Mouse (Mus musculus) heart, postnatal 0 days (tissue): ENCODE results near the gene Sema7a. TPM values are rescaled to one million over a fixed set of nuclear protein-coding genes. Genes with fewer than 3 reads are reported as not detected.

ENCODE experiments used
- ATAC-seq: fragments of 200-750 bp; cut with Nextera tagmentation; 2 replicates; pipeline ENCODE4 v1.8.0; 2017; ENCODE audit warnings: low read depth, moderate number of reproducible peaks, moderate library complexity; ENCODE audit not compliant: insufficient read depth
- DNase-seq: peaks from one replicate; pipeline ENCODE4 v3.0.0-alpha.2; 2016; ENCODE audit warnings: low spot score
- H3K27ac ChIP-seq: fragments of 300-500 bp; sonication (generic); 2 replicates; pipeline ENCODE4 v1.5.1; 2014; ENCODE audit warnings: low read depth, mild to moderate bottlenecking
- H3K27me3 ChIP-seq: fragments of 300-500 bp; sonication (generic); 2 replicates; pipeline ENCODE4 v1.6.1; 2014; ENCODE audit warnings: low read length, mixed read lengths; ENCODE audit not compliant: control insufficient read depth, insufficient read depth
- H3K36me3 ChIP-seq: fragments of 300-500 bp; sonication (generic); replicated peaks from 2 replicates; pipeline ENCODE4 v1.6.1; 2014; ENCODE audit warnings: low read length, mixed read lengths; ENCODE audit not compliant: control insufficient read depth, insufficient read depth
- H3K4me1 ChIP-seq: fragments of 300-500 bp; sonication (generic); 2 replicates; pipeline ENCODE4 v1.6.1; 2014; ENCODE audit warnings: antibody characterized with exemption; ENCODE audit not compliant: control insufficient read depth, insufficient read depth
- H3K4me2 ChIP-seq: fragments of 300-500 bp; sonication (generic); 2 replicates; pipeline ENCODE4 v1.6.1; 2014; ENCODE audit warnings: low read depth, mild to moderate bottlenecking, low read length, moderate library complexity
- H3K4me3 ChIP-seq: fragments of 300-500 bp; sonication (generic); 2 replicates; pipeline ENCODE4 v1.5.1; 2014; ENCODE audit warnings: low read depth, low read length
- H3K9ac ChIP-seq: fragments of 300-500 bp; sonication (generic); replicated peaks from 2 replicates; pipeline ENCODE4 v1.6.1; 2014; ENCODE audit warnings: low read depth, low read length, mixed read lengths
- H3K9me3 ChIP-seq: fragments of 300-500 bp; sonication (generic); replicated peaks from 2 replicates; pipeline ENCODE4 v1.6.1; 2016; ENCODE audit warnings: low read length; ENCODE audit not compliant: control insufficient read depth
- CTCF ChIP-seq: IDR thresholded peaks from 2 replicates; pipeline ENCODE4 v1.5.1; 2016; ENCODE audit warnings: antibody characterized with exemption, control low read depth, low read depth
- EP300 ChIP-seq: IDR thresholded peaks from 2 replicates; pipeline ENCODE4 v1.6.1; 2016; ENCODE audit warnings: antibody characterized with exemption, low read depth
- WGBS: fragments of 180-500 bp; shearing (Covaris S2); extraction: QIAGEN DNeasy Blood & Tissue Kit; methylation state at CpG from one replicate; pipeline ENCODE4 v1.1.7; 2014; 5-methylcytosine and 5-hydroxymethylcytosine counted together
- polyA plus RNA-seq: library from polyadenylated mRNA; unstranded; fragments of >200 nt; fragmentation: Nextera tagmentation; extraction: Ambion mirVana; gene quantifications from 2 replicates; pipeline ENCODE4 v1.2.1, GENCODE M21; 2015
- total RNA-seq: library from RNA; depleted of rRNA; stranded (reverse); fragments of >200 nt; gene quantifications from 2 replicates; pipeline ENCODE4 v1.2.3, GENCODE M21; 2014; ENCODE audit warnings: low replicate concordance

Gene Sema7a
- total and polyA plus RNA-seq, 2 experiments from 2014 or later, result 1.2 to 16.8 TPM

DNA sequence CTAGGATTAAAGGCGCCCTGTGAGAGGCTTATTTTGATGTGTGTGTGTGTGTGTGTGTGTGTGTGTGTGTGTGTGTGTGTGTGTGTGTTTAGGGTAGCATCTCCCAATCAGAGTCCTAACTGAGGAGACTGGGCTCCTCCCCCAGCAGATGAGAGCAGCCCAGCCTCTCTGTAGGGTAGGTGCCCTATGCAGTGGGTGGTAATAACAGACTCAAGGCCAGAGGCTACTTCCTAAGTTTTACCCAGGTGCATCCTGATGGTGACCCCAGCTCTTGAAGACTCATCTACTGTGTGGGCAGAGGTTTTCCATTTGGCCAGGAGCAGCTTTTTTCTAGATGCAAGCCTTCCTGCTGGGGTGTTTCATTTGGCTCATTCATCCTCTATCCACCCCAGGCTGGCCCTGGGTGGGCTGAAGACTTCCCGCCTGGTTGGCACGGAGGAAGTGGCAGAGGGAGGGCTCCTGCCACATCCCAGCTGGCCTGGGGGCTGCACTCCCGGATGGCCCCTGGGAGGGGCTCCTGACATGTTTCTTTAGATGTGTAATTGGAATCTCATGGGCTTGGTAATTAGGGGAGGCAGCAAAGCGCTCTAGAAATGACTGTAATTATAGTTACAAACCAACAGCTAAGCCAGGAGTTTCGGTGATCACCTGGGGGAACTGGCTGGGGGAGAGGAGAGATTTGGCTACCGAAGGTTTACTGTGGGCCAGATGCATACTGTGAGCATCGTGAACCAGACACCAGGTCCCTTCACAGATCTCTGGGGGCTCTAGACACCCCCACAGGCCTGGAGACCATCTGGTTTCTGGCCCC lies 53.1 kb downstream of the Sema7a start:
- 0 out of 2 replicates have a peak, but pooled peaks cover 21% of the 10 kb centered on the region for H3K27me3 ChIP-seq
- no peak for DNase-seq
- no peaks in the 10 kb centered on the region for H3K4me1 ChIP-seq
- 60% methylated on average over 8 of the region's 8 CpGs for WGBS
- no peak for ATAC-seq
- no peak for TF ChIP-seq CTCF
- TF ChIP-seq EP300, result no peak
- H3K9ac ChIP-seq, result no peak overlapping the region
- no peak overlapping the region for H3K27ac ChIP-seq
- H3K4me2 ChIP-seq, result no peak overlapping the region
- H3K36me3 ChIP-seq, result no peaks in the 10 kb centered on the region
- no peaks in the 10 kb centered on the region for H3K9me3 ChIP-seq
- no peak overlapping the region for H3K4me3 ChIP-seq

DNA sequence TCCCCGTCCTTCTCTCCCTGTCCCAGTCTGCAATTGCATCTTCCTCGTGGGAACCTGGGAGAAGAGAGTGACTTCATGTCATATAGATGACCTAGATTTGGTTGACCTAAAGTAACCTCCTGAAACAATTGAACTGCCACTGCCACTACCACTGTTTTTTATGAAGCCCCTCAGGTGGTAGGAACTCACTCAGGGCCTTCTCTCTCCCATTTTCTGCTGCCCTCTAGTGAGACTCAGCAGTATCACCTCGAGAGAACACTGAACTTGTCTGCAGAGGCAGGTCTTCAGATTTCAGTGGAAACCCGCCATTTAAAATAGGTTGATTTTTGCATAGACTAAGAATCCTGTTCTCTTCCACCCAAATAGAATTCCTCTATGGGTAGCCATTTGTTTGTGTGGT lies 55.4 kb downstream of the Sema7a start:
- 0 out of 2 replicates have a peak, but pooled peaks cover 35% of the 10 kb centered on the region for H3K27me3 ChIP-seq
- no peak overlapping the region for H3K4me3 ChIP-seq
- 44% methylated on average over 4 of the region's 4 CpGs for WGBS
- ATAC-seq, result no peak
- H3K9me3 ChIP-seq, result no peaks in the 10 kb centered on the region
- no peak overlapping the region for H3K9ac ChIP-seq
- TF ChIP-seq EP300 (no peak), CTCF (peak; percentile 59)
- no peaks in the 10 kb centered on the region for H3K4me1 ChIP-seq
- no peak overlapping the region for H3K27ac ChIP-seq
- H3K36me3 ChIP-seq, result no peaks in the 10 kb centered on the region
- DNase-seq, result peak; percentile 32
- no peak overlapping the region for H3K4me2 ChIP-seq

DNA sequence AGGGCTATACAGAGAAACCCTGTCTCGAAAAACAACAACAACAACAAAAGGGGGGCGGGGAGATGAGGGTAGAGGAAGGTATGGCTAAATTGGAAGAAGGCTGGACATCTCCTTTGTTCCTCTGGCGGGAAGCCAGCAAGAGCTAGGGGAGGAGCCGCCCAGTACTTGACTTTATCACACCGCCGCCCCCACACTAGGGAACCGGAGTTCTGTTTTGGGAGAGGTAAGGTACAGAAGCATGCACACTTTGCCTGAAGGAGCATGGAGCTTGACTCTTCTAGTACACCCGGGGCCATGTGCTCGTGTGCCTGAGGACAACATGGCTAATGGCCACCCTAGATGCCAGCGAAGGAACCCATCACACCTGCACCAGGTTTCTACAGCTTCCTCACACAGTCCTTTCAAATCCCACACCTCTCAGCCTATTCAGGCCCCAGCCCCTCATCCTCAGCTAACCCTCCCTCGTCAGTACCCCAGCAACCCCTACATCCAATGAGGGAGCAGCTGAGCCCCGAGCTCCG lies 57.7 kb downstream of the Sema7a start:
- TF ChIP-seq EP300 (no peak), CTCF (no peak)
- no peak overlapping the region for H3K9ac ChIP-seq
- H3K27me3 ChIP-seq, result 0 out of 2 replicates have a peak, but pooled peaks cover 35% of the 10 kb centered on the region
- WGBS, result 16% methylated on average over 13 of the region's 13 CpGs
- peak overlapping the region; percentile 60; the same call in 1 of the 2 replicates for H3K4me2 ChIP-seq
- no peaks in the 10 kb centered on the region for H3K4me1 ChIP-seq
- no peak for ATAC-seq
- peak overlapping the region; percentile 33 for H3K4me3 ChIP-seq
- no peaks in the 10 kb centered on the region for H3K36me3 ChIP-seq
- DNase-seq, result no peak
- H3K27ac ChIP-seq, result no peak overlapping the region
- H3K9me3 ChIP-seq, result no peaks in the 10 kb centered on the region

DNA sequence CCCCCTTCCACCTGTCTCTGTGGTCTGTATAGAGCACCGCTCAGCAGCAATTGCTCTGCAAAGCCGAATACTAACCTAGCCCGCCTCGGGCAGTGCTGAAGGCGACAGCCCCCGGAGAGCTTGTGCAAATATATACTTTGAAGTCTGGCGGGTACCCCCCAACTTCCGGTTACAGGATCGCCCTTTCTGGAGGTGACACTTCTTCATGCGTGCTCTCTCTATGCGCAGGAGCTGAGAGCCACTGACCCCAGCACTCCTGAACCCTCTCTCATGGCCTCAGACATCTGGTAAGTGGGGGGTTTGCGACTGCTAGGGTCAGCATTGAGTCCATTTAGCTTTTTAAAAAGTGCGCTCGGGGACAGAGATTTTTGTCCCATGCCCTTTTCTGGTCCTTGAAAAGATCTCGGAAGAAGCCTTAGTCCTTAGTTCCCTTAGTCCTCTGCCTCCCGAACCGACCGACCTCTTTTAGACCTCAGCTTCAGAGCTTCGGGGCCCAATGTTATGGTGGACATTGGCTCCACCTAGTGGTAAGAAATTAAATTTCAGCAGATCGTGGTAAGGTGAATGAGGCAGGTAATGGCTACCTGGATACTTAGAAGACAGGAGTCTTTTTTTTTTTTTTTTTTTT lies 58.2 kb downstream of the Sema7a start:
- no peak overlapping the region for H3K27ac ChIP-seq
- DNase-seq, result peak; percentile 72

DNA sequence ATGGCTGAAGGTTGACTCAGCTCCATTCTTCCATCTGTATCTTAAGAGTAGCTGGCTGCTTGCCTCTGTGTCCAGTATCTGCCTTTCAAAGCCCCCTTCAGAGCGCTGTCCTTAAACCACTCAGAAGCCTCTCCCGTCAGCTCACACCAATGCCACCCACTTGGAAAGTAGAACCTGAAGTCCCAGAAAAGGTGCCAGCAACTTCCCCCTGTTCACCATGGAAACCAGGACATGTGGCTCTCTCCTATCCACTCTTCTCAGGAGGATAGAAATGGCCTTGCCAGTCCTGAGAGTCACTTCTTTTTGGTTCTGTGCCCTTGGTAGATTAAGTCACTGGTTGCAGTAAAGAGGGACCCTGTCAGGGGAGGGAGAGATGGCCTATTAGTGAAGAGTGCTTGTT lies 58.8 kb downstream of the Sema7a start:
- 50% methylated on average over 2 of the region's 2 CpGs for WGBS

More for the DNA sequence above, 58.2 kb downstream of the Sema7a start:
- Histone ChIP-seq H3K4me2 (peak overlapping the region; percentile 60), H3K9me3 (no peaks in the 10 kb centered on the region), H3K36me3 (no peaks in the 10 kb centered on the region), H3K9ac (no peak overlapping the region), H3K4me3 (peak overlapping the region; percentile 33), H3K27me3 (0 out of 2 replicates have a peak, but pooled peaks cover 35% of the 10 kb centered on the region), H3K4me1 (no peaks in the 10 kb centered on the region)
- under 1% methylated on average over 20 of the region's 20 CpGs for WGBS
- no peak for TF ChIP-seq EP300
- TF ChIP-seq CTCF, result peak; percentile 81
- ATAC-seq, result peak; percentile 40

More for the DNA sequence above, 58.8 kb downstream of the Sema7a start:
- no peak for ATAC-seq
- DNase-seq, result no peak
- H3K36me3 ChIP-seq, result no peaks in the 10 kb centered on the region
- H3K27ac ChIP-seq, result no peak overlapping the region
- H3K4me1 ChIP-seq, result no peaks in the 10 kb centered on the region
- 0 out of 2 replicates have a peak, but pooled peaks cover 35% of the 10 kb centered on the region for H3K27me3 ChIP-seq
- H3K4me3 ChIP-seq, result no peak overlapping the region
- H3K4me2 ChIP-seq, result no peak overlapping the region
- H3K9me3 ChIP-seq, result no peaks in the 10 kb centered on the region
- H3K9ac ChIP-seq, result no peak overlapping the region
- TF ChIP-seq EP300 (no peak), CTCF (no peak)
